Mouse (Mus musculus) MEL (cell line): Measurements from ENCODE around the gene Foxf2. TPM values are rescaled to one million over a fixed set of nuclear protein-coding genes. Genes with fewer than 3 reads are reported as not detected.

Experiments used
- DNase-seq: peaks from one replicate; pipeline ENCODE4 v3.0.0; 2011; ENCODE audit warnings: low read depth, low spot score
- H3K27ac ChIP-seq: 2 replicates; pipeline ENCODE4 v1.5.1; 2012; ENCODE audit warnings: low read depth, mild to moderate bottlenecking, control low read depth, low read length, moderate library complexity; ENCODE audit not compliant: control insufficient read depth
- H3K27me3 ChIP-seq, 2 experiments: fragments of 150-350 bp in 1 of 2; sonication (generic) in 1 of 2; 2 replicates each; pipeline ENCODE4 v1.6.1; 2012; ENCODE audit warnings: low read length in 2 of 2, mild to moderate bottlenecking in 2 of 2, improper control_type of control experiment in 1 of 2, moderate library complexity in 1 of 2; ENCODE audit not compliant: insufficient read depth in 2 of 2, control insufficient read depth in 1 of 2
- H3K36me3 ChIP-seq, 2 experiments: 2 replicates each; pipeline ENCODE4 v1.6.1; 2012 to 2014; ENCODE audit warnings: low read length in 2 of 2, improper control_type of control experiment in 1 of 2, inconsistent platforms in 1 of 2, mild to moderate bottlenecking in 1 of 2; ENCODE audit not compliant: insufficient read depth in 2 of 2, control insufficient read depth in 1 of 2
- H3K4me1 ChIP-seq, 2 experiments: fragments of 150-350 bp in 1 of 2; sonication (generic) in 1 of 2; 2 replicates each; pipeline ENCODE4 v1.6.1; 2012; ENCODE audit warnings: low read length in 2 of 2, improper control_type of control experiment in 1 of 2, mild to moderate bottlenecking in 1 of 2; ENCODE audit not compliant: insufficient read depth in 2 of 2, control insufficient read depth in 1 of 2
- H3K4me3 ChIP-seq, 2 experiments: fragments of 150-350 bp in 1 of 2; sonication (generic) in 1 of 2; 2 replicates each; pipeline ENCODE4 v1.5.1; 2012; ENCODE audit warnings: low read depth in 2 of 2, low read length in 2 of 2, mild to moderate bottlenecking in 2 of 2, moderate library complexity in 2 of 2, control low read depth in 1 of 2, improper control_type of control experiment in 1 of 2; ENCODE audit not compliant: control insufficient read depth in 1 of 2, insufficient read depth in 1 of 2
- H3K79me2 ChIP-seq: 2 replicates; pipeline ENCODE4 v1.6.1; 2012; ENCODE audit warnings: mild to moderate bottlenecking, low read length, moderate library complexity; ENCODE audit not compliant: control insufficient read depth, poor library complexity, insufficient read depth
- H3K9ac ChIP-seq: 2 replicates; pipeline ENCODE4 v1.6.1; 2012; ENCODE audit warnings: low read depth, mild to moderate bottlenecking, control low read depth, low read length, moderate library complexity; ENCODE audit not compliant: control insufficient read depth, poor library complexity, severe bottlenecking
- H3K9me3 ChIP-seq: fragments of 150-350 bp; sonication (generic); replicated peaks from 2 replicates; pipeline ENCODE4 v1.6.1; 2012; ENCODE audit warnings: mild to moderate bottlenecking, low read length, improper control_type of control experiment, moderate library complexity; ENCODE audit not compliant: insufficient read depth
- CTCF ChIP-seq, 3 experiments: IDR thresholded peaks in 2 of 3; conservative IDR thresholded peaks in 1 of 3; 2 replicates each; pipeline ENCODE4 v1.5.1; 2011 to 2012; ENCODE audit warnings: low read length in 3 of 3, low read depth in 2 of 3, mild to moderate bottlenecking in 2 of 3, improper control_type of control experiment in 1 of 3, inconsistent platforms in 1 of 3, mixed read lengths in 1 of 3, moderate library complexity in 1 of 3; ENCODE audit not compliant: control insufficient read depth in 1 of 3, insufficient read depth in 1 of 3, poor library complexity in 1 of 3, severe bottlenecking in 1 of 3
- E2F4 ChIP-seq: IDR thresholded peaks from 2 replicates; pipeline ENCODE4 v1.6.1; 2011; ENCODE audit warnings: low read depth, low read length, improper control_type of control experiment, borderline replicate concordance
- ELF1 ChIP-seq: IDR thresholded peaks from 2 replicates; pipeline ENCODE4 v1.6.1; 2014; ENCODE audit warnings: low read depth, mild to moderate bottlenecking, inconsistent platforms, low read length, improper control_type of control experiment, moderate library complexity
- EP300 ChIP-seq, 2 experiments: IDR thresholded peaks; 2 replicates each; pipeline ENCODE4 v1.6.1; 2011; ENCODE audit warnings: improper control_type of control experiment in 2 of 2, low read length in 2 of 2, low read depth in 1 of 2, mild to moderate bottlenecking in 1 of 2
- ETS1 ChIP-seq: IDR thresholded peaks from 2 replicates; pipeline ENCODE4 v1.6.1; 2012; ENCODE audit warnings: low read depth, mild to moderate bottlenecking, inconsistent platforms, low read length, improper control_type of control experiment, moderate library complexity
- GABPA ChIP-seq: IDR thresholded peaks from 2 replicates; pipeline ENCODE4 v1.6.1; 2012; ENCODE audit warnings: low read depth, mild to moderate bottlenecking, inconsistent platforms, low read length, improper control_type of control experiment, moderate library complexity
- GATA1 ChIP-seq: IDR thresholded peaks from 2 replicates; pipeline ENCODE4 v1.6.1; 2011; ENCODE audit warnings: low read depth, low read length, improper control_type of control experiment
- MAFK ChIP-seq: IDR thresholded peaks from 2 replicates; pipeline ENCODE4 v1.6.1; 2011; ENCODE audit warnings: low read depth, mild to moderate bottlenecking, low read length, improper control_type of control experiment, borderline replicate concordance
- MAX ChIP-seq: IDR thresholded peaks from 2 replicates; pipeline ENCODE4 v1.6.1; 2011; ENCODE audit warnings: low read length, improper control_type of control experiment
- MAZ ChIP-seq: IDR thresholded peaks from 2 replicates; pipeline ENCODE4 v1.6.1; 2012; ENCODE audit warnings: low read depth, mild to moderate bottlenecking, inconsistent platforms, low read length, improper control_type of control experiment
- MEF2A ChIP-seq: IDR thresholded peaks from 2 replicates; pipeline ENCODE4 v1.6.1; 2014; ENCODE audit warnings: low read depth, mild to moderate bottlenecking, inconsistent platforms, low read length, improper control_type of control experiment; ENCODE audit not compliant: poor library complexity, insufficient replicate concordance, severe bottlenecking; ENCODE audit errors: extremely low read depth
- MYB ChIP-seq: IDR thresholded peaks from 2 replicates; pipeline ENCODE4 v1.6.1; 2011; ENCODE audit warnings: mild to moderate bottlenecking, low read depth, low read length, improper control_type of control experiment
- MYC ChIP-seq: IDR thresholded peaks from 2 replicates; pipeline ENCODE4 v1.6.1; 2011; ENCODE audit warnings: low read depth, mild to moderate bottlenecking, low read length, improper control_type of control experiment, moderate library complexity
- POLR2AphosphoS2 ChIP-seq: IDR thresholded peaks from 2 replicates; pipeline ENCODE4 v1.6.1; 2011; ENCODE audit warnings: low read length, improper control_type of control experiment
- SMC3 ChIP-seq: IDR thresholded peaks from 2 replicates; pipeline ENCODE4 v1.6.1; 2011; ENCODE audit warnings: low read depth, low read length, improper control_type of control experiment
- TAL1 ChIP-seq: IDR thresholded peaks from 2 replicates; pipeline ENCODE4 v1.6.1; 2012; ENCODE audit warnings: mild to moderate bottlenecking, inconsistent platforms, low read length, moderate library complexity, mixed read lengths
- UBTF ChIP-seq: IDR thresholded peaks from 2 replicates; pipeline ENCODE4 v1.6.1; 2012; ENCODE audit warnings: low read depth, mild to moderate bottlenecking, inconsistent platforms, low read length, improper control_type of control experiment, moderate library complexity, borderline replicate concordance; ENCODE audit not compliant: insufficient read depth
- USF1 ChIP-seq: IDR thresholded peaks from 2 replicates; pipeline ENCODE4 v1.6.1; 2014; ENCODE audit warnings: low read depth, mild to moderate bottlenecking, inconsistent platforms, low read length, improper control_type of control experiment, moderate library complexity
- ZC3H11A ChIP-seq: IDR thresholded peaks from 2 replicates; pipeline ENCODE4 v1.6.1; 2012; ENCODE audit warnings: low read depth, mild to moderate bottlenecking, inconsistent platforms, low read length, improper control_type of control experiment
- ZKSCAN1 ChIP-seq: IDR thresholded peaks from 2 replicates; pipeline ENCODE4 v1.6.1; 2012; ENCODE audit warnings: low read depth, mild to moderate bottlenecking, inconsistent platforms, low read length, improper control_type of control experiment, moderate library complexity
- ZMIZ1 ChIP-seq: IDR thresholded peaks from 2 replicates; pipeline ENCODE4 v1.6.1; 2012; ENCODE audit warnings: low read depth, mild to moderate bottlenecking, inconsistent platforms, low read length, improper control_type of control experiment, moderate library complexity
- ZNF384 ChIP-seq: IDR thresholded peaks from 2 replicates; pipeline ENCODE4 v1.6.1; 2012; ENCODE audit warnings: low read depth, mild to moderate bottlenecking, inconsistent platforms, low read length, improper control_type of control experiment
- polyA plus RNA-seq, 2 experiments: library from polyadenylated mRNA; stranded (reverse) in 1 of 2; unstranded in 1 of 2; fragments of >175 nt in 1 of 2; fragments of >200 nt in 1 of 2; gene quantifications; 2 replicates each; pipeline versions ENCODE4 v1.2.1 to v1.2.4; 2012; ENCODE audit warnings: low replicate concordance in 2 of 2, low read depth in 1 of 2; ENCODE audit not compliant: insufficient read length in 2 of 2, insufficient read depth in 1 of 2, missing spikeins in 1 of 2
- total RNA-seq: library from RNA; depleted of rRNA; stranded (reverse); fragments of 300-350 nt; gene quantifications from 2 replicates; pipeline ENCODE4 v1.2.3, GENCODE M21; 2012

Gene Foxf2
- total and polyA plus RNA-seq, 3 experiments: not detected

GRCm38 (mm10) chr13:31633259-31633658 lies 7.6 kb downstream of the Foxf2 start:
- H3K27me3 ChIP-seq: no peaks in the 10 kb centered on the region
- H3K9me3 ChIP-seq: no peaks in the 10 kb centered on the region
- no peaks in the 10 kb centered on the region for H3K79me2 ChIP-seq
- H3K36me3 ChIP-seq: no peaks in the 10 kb centered on the region
- H3K4me3 ChIP-seq: no peak overlapping the region
- no peak overlapping the region for H3K9ac ChIP-seq
- DNase-seq: no peak
- no peak for TF ChIP-seq MEF2A
- no peak for TF ChIP-seq ZC3H11A
- TF ChIP-seq ZMIZ1: no peak
- no peak for TF ChIP-seq GABPA
- no peak for TF ChIP-seq SMC3
- TF ChIP-seq E2F4: no peak
- no peak for TF ChIP-seq ZKSCAN1
- no peak for TF ChIP-seq USF1
- TF ChIP-seq MYC: no peak
- TF ChIP-seq MAFK: no peak
- no peak for TF ChIP-seq ELF1
- no peak for TF ChIP-seq EP300 (IDR thresholded peaks at IDR 0.05; ENCODE audit: low read depth in 1 of 2, low read length in 2 of 2)
- TF ChIP-seq, all 39 proteins: peak for 0
- H3K27ac ChIP-seq: no peak overlapping the region
- no peaks in the 10 kb centered on the region for H3K4me1 ChIP-seq

- H3K27me3 ChIP-seq: no peaks in the 10 kb centered on the region
- no peaks in the 10 kb centered on the region for H3K36me3 ChIP-seq
- H3K9ac ChIP-seq: no peak overlapping the region
- TF ChIP-seq ZKSCAN1 (no peak), GABPA (no peak)
- TF ChIP-seq, all 39 proteins: peak for 0
- no peaks in the 10 kb centered on the region for H3K4me1 ChIP-seq
- H3K27ac ChIP-seq: no peak overlapping the region
- H3K4me3 ChIP-seq: no peak overlapping the region
- no peaks in the 10 kb centered on the region for H3K9me3 ChIP-seq
- no peak for DNase-seq
- H3K79me2 ChIP-seq: no peaks in the 10 kb centered on the region
Measured at GRCm38 (mm10) chr13:31635546-31635945, 9.9 kb downstream of the Foxf2 start.

GRCm38 (mm10) chr13:31641517-31641916 lies 15.9 kb downstream of the Foxf2 start:
- no peaks in the 10 kb centered on the region for H3K4me1 ChIP-seq
- no peak for DNase-seq
- no peak overlapping the region for H3K4me3 ChIP-seq
- no peak overlapping the region for H3K9ac ChIP-seq
- H3K9me3 ChIP-seq: no peaks in the 10 kb centered on the region
- H3K27ac ChIP-seq: no peak overlapping the region
- TF ChIP-seq ZMIZ1 (no peak), ELF1 (no peak), ZNF384 (no peak), UBTF (no peak), ZC3H11A (no peak), MAZ (no peak), GATA1 (no peak), MAX (no peak), CTCF (IDR thresholded peaks at IDR 0.05 in 2 of 3, conservative IDR thresholded peaks at IDR 0.05 in 1 of 3; ENCODE audit: control insufficient read depth in 1 of 3, insufficient read depth in 1 of 3, low read depth in 2 of 3, low read length in 3 of 3, poor library complexity in 1 of 3, severe bottlenecking in 1 of 3) (no peak), POLR2AphosphoS2 (no peak), ZKSCAN1 (no peak), MYB (no peak), GABPA (no peak), TAL1 (no peak), SMC3 (no peak), ETS1 (no peak)
- TF ChIP-seq, all 39 proteins: peak for 0
- H3K79me2 ChIP-seq: no peaks in the 10 kb centered on the region; the same call in 1 of the 2 replicates
- H3K27me3 ChIP-seq: no peaks in the 10 kb centered on the region
- H3K36me3 ChIP-seq: no peaks in the 10 kb centered on the region
